Mouse (Mus musculus) cerebellum, postnatal 25 days (tissue): Measurements from ENCODE around the gene Acot12.
"Not testable (repeated sequence)": the region's sequence is repeated elsewhere in the genome, so short reads cannot be mapped to it uniquely, and the experiment has no call there.

Experiments used
- DNase-seq, 2 experiments: peaks; one replicate each; pipeline ENCODE4 v3.0.0; 2021; ENCODE audit warnings: mixed read lengths in 2 of 2

The Acot12 gene

GRCm38 (mm10) chr13:91760302-91761050 lies 19.2 kb downstream of the Acot12 start:
- no peak for DNase-seq

DNA sequence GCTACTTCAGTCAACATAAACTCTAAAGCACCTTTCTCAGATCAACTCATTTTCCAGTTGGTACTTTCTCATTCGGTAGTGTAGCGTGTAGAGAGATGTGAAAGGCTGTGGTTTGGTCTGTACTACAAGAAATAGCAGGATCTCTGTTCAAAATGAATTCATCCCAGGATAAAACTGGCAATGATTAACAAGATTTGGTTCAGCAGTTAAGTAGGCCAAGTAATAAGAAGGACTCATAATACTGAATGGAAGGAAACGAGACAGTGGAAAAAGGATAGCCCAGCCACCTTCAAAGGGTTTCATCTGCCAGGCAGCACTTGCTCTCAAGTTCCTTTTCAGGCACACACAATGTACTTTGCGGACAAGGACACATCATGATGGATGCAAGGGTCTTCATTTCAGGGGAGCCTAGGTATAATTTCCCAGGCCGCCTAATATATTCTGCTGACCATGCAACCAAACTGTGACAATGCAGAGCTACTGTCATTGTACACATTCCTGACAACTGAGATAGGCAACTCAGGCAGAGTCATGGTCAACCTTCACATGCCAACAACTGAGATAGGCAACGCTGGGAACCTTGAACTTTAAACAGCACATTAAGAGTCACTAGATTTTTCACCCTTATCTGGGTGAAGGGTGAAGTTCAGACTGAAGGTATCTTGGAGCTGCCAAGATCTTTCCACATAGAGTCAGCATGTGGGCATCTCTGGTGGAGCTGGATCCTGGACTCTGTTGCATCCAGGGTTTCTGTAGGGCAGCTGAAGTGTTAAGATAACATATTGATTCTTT lies 20.5 kb downstream of the Acot12 start:
- DNase-seq: no peak

- not testable (repeated sequence) for DNase-seq
Measured at GRCm38 (mm10) chr13:91763654-91764053, 22.3 kb downstream of the Acot12 start.

DNA sequence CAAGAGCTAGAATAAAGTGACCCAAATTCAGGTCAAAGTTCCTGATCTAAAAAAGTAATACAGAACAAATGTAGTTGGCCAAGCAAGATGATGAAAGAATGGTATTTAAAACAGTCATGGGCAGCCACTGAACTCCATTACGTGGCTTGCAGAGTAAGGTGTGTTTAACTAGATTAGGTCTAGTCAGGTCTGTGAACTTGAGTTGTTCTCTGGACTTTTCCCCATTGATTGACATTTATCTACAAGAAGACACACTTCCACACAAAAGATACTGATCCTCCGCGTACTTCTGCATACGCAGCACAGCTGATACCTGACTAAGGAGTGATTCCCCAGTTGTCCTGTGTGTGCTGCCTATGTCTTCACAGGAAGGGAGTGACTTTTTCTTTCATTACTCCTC lies 24.3 kb downstream of the Acot12 start:
- no peak for DNase-seq

- DNase-seq: no peak
Measured at GRCm38 (mm10) chr13:91768683-91769651, 27.7 kb downstream of the Acot12 start.

GRCm38 (mm10) chr13:91778092-91778491 lies 36.8 kb downstream of the Acot12 start:
- DNase-seq: no peak

DNA sequence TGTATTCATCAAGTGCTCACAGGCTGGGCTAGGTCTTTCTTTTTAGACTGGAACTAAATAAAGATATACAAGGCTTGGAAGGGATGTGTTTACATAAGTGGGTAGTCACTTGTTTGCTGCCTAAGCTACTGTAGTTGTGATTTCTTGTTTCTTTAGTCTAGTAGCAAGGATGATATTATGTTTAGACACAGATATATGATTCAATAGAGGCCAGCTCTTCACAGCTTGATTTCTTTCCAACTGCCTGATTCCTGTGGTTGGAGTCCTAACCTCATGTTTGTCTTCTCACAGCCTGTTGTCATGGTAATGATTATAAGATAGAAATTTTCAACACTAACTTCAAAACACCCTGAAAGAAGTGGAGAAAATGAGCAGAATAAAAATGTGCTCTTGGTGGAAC lies 38.6 kb downstream of the Acot12 start:
- no peak for DNase-seq

DNA sequence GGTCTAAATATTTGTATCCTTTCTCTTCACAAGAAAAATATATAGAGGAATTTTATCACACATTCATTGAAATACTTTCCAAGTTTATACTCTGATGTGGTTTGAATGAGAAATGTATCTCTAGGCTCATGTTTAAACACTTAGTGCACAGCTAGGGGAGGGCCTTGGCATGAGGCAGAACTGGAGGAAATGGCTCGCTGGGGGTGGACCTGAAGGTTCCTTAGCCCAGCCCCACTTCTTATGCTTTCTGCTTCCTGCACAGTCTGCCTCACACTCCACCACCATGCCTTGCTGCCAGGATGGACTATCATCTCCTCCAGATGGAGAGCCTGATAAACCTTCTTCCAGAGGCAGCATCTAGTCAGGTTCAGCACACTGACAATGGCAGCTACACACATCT lies 50.7 kb downstream of the Acot12 start:
- DNase-seq: no peak

GRCm38 (mm10) chr13:91794926-91795436 lies 53.7 kb downstream of the Acot12 start:
- DNase-seq: no peak

DNA sequence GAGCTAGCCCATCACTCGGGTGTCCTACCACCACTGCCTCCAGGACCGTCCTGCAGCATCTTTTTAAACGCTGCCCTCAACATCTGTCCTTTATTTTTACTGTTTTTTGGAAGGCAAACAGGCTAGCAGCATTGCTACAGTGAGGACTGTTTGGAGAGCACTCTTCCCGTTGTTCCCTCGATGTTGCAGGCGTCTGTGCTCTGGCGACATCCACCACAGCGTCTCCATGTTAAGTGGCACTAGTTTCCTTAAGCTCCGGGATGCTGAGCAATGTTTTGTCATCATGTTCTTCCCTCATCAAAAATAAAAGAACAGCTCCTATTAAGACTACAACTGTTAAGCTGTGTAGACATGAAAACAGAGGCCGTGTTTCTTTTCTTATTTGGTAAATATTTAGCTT lies 54.3 kb downstream of the Acot12 start:
- no peak for DNase-seq

DNA sequence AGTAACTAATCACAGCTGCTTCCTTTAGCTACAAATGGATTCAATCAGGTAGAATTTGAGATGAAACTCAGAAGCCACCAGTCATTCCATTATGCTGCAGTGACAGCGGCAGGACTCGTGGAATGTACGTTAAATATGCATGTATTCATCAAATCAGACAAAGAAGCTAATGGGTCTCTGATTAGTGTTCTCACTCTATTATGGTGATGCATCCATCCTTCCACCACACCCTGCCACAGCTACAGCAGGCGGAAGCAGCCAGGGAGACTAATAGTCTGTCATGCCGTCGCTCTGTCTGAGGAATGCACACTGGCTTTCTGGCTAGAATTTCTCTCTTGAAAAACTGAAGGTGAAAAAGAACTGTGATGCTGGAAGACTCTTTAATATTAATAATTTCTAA lies 54.7 kb downstream of the Acot12 start:
- DNase-seq: no peak

- no peak for DNase-seq
Measured at GRCm38 (mm10) chr13:91796916-91797315, 55.6 kb downstream of the Acot12 start.

- no peak for DNase-seq
Measured at GRCm38 (mm10) chr13:91797442-91797841, 56.1 kb downstream of the Acot12 start.

DNA sequence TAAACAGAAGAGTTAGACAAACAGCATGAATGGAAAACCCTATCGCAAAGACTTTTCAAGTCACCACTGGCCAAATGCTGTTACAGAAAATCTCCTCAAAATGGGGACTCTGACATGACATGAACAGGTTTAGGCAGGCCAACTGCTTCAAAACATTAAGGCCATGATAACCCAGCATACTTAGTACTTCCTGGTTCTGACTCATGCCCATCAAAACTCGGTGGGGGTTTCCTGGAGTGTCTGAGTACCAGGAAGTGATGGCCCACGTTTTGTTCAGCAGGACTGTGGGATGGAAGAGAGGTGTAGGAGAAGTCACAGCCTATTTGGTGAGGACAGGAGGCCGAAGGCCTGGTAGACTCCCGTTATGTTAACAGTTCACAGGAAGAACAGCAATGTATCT lies 60.4 kb downstream of the Acot12 start:
- no peak for DNase-seq

- peak; percentile 94 for DNase-seq
Measured at GRCm38 (mm10) chr13:91807155-91807839, 66.0 kb downstream of the Acot12 start, which contains the start of gene Zcchc9. Gene Zcchc9 (minus strand): TSS chr13:91807705.

- DNase-seq: peak; percentile 32 to 43
Measured at GRCm38 (mm10) chr13:91807874-91808575, 66.7 kb downstream of the Acot12 start.

- no peak for DNase-seq
Measured at GRCm38 (mm10) chr13:91809476-91809875, 68.2 kb downstream of the Acot12 start.

GRCm38 (mm10) chr13:91814670-91815069 lies 73.4 kb downstream of the Acot12 start:
- DNase-seq: no peak

DNA sequence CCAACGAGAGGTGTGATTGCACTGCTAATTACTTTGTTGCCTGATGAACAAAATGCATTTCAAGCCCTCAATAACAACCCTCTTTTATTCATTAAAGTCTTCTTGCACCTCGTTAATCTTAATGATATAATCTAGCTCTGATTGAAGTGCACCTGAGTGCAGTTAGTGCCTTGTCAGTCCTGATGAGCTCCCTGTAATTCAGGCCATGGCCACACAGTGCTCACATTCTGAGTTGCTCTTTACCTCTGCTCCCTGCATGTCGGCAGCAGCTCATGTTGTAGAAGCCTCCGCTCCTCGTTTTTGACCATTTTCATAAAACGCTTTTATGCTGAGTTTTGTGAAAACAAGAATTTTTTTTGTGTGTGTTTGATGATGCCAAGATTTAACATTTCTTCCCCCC lies 82.4 kb downstream of the Acot12 start:
- no peak for DNase-seq

GRCm38 (mm10) chr13:91824845-91825550 lies 83.7 kb downstream of the Acot12 start:
- no peak for DNase-seq

GRCm38 (mm10) chr13:91826066-91826465 lies 84.8 kb downstream of the Acot12 start:
- no peak for DNase-seq
